Mouse (Mus musculus) activated CD4-positive, CD25-positive, alpha-beta regulatory T cell, adult 4 months (primary cell): Measurements from ENCODE around the gene Sp2. TPM values are rescaled to one million over a fixed set of nuclear protein-coding genes. Genes with fewer than 3 reads are reported as not detected.

Experiments
- ATAC-seq: one replicate; pipeline ENCODE4 v1.8.0; 2017
- polyA plus RNA-seq, 2 experiments: library from polyadenylated mRNA; unstranded; fragments of 100-300 nt; shearing (Covaris generic); gene quantifications; one replicate each; pipeline ENCODE4 v1.2.1; 2017

The Sp2 gene
- polyA plus RNA-seq, 2 experiments from 2014 or later: 22.5 to 26.6 TPM

DNA sequence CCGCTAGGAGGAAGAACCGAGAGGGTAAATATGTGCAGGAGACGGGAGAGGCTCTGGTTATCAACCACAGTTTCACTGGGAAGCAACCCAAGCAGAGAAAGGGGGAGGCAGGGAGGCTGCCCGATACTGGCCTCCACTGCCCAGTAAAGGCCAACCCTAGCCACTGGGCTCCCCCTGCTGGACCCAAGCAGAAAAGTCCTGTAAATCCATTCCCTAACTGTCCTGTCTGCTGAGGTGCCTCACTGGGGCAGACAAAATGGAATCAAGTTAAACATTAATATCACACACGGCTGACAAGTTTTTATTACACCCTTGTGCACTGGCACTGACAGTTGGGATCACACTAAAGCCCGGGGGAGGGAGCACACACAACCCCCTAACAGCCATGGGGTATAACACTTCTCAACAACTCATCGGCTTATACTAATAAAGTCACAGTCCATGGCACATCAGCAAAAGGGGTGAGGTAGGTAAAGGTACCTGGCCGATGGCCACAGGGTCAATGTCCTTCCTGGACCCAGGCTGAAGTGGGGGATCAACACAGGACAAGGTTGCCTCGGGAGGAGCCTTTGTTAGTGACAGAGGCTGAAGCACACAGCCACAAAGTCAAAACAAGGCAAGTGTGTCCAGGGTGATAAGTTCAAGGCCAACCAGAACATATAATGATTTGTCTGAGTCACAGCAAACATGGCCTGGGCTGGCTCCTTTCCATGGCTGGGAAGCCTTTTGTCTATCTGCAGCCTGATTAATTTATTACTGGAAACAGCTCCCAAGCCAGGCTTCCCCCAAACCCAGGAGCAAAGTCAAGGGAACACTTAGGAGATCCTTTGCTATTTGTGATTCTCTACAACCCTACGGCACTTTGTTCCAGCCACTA, 45.0 kb downstream of the Sp2 start:
- no peak for ATAC-seq

DNA sequence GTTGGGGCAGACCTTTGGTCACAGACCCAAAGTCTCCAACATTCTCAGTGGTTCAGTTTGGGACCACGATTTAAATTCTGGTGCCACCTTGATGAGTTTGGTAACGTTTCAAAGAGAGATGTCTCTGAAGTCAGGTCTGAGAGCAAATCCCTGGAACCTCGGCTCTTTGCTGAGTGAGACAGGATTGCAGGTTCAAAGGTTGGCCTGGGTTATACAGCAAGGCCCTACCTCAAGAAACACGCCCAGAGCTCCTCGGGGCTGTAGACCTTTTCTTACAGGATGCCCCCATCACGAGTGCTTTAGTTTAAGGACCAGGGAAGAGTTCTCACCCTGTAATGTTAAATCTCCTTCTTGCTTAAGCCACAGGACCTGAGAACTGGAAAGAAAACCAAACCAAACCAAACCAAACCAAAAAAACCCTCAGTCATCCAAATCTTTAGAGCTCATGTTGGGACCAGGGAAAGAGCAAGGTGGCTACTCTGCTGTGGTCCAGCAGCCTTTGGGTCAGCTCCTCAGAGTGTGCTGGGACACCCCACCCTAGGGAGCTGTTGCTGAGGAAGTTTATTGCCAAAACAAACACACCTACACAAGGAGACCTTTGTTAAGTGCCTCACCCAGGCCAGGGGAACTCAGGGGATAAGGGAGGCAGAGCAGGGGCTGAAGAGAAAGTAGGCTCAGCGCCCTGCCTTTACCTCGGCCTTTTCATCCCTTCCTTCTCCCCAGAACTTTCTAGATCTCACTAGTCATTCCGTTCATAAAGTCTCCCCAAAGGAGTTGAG, 46.7 kb downstream of the Sp2 start:
- ATAC-seq: no peak

DNA sequence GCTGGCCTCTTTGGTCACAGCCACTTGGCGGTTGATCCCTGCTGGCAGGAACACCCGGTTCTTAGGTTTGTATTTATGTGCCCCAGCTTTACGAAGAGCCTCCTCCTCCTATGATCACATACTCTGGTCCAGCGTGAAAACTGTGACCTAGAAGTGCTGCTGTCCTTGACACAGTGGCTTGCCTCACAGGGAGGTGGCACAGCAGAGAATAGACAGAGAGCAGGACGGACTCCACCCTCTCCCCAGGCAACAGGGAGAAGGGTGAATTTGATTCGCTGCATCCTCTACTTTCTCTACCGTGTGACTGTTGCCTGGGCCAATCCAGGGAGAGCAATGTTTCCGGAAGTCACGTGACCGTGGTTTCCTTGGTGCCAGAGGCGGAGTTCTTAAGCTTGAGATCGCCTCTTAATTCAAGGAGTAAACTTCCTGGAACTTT, 47.8 kb downstream of the Sp2 start:
- no peak for ATAC-seq

GRCm38 (mm10) chr11:96933562-96934276, 49.0 kb downstream of the Sp2 start:
- ATAC-seq: no peak

DNA sequence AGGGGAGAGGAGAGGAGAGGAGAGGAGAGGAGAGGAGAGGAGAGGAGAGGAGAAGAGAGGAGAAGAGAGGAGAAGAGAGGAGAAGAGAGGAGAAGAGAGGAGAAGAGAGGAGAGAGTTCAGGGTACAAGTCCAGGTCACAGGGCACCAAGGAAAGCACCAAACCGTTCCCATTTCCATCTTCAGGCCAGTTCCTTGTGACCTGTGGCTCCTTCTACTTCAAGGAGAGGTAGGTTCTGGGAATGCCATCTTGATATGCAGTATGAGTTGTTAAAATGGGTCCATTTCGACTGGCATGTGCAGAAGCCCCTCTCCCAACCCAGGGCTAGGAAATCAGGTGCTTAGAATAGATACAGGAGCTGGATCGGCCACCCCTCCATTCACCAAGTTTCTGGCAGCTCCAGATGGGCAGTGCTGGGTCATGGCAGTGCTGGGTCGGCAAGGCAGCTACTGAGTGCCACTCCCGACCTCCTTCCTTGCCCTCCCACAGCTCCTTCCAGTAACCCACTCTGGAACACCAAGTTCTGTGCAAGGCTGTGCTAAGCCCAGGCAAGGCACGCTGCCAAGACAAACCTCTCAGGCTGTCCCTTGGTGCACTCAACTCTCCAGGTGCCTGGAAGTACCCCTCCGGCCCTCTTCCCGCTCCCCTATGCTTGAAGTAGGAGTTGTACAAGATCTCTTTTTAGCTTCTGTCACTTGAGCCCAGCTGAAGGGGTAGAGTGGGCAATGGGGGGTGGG, 51.3 kb downstream of the Sp2 start:
- ATAC-seq: no peak

- ATAC-seq: no peak
Measured at GRCm38 (mm10) chr11:96929766-96930331, 52.9 kb downstream of the Sp2 start.

DNA sequence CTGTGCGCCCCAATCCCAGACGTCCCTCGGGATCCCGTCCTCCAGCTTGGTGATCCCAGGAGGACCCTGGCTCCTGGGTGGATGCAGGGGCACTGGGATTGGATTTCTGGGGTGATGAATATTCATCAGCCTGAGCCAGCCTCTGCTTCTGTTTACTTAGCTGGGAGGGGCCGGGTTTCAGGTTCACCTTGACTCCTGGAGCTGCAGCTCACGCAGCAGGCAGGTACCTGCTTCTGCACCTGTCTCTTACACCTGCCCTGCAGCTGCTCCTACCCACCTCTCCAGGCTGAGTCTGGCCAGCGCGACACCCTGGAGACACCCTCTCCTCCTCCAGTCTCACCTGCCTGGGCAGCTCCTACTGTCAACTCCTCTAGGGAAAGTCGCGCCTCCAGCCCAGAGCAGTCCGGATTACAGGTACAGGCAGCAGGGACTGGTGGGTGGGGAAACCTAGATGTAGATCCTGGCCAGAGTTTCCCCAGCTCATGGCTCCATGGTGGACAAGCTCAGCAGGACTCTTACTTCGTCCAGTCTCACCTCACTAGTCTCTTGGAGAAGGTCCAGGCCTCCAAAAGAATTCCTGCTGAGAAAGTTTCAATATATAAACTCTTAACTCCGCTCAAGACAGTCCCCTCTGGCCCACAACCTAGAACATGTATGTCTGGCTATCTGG, 53.5 kb downstream of the Sp2 start:
- no peak for ATAC-seq

DNA sequence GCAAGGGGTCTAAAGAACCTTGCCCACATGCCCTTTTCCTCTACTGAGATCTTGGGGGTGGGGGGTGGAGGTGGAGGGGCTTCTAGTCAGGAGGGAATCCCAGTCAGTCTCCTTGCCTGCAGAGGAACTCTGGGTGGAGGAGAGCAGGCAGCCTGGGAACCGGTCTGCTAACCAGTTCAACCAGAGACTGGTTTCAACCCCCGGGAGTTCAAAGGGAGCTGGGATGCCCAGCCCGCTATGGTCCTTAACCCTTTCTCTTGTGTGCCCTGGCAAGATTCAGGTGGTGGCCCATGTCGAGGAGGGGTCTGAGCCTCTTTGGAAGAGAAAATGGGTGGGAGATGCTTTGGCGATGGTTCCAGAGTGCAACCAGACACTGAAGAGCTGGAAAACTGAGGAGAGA, 54.1 kb downstream of the Sp2 start:
- ATAC-seq: no peak

GRCm38 (mm10) chr11:96928088-96928487, 54.7 kb downstream of the Sp2 start, which contains the start of gene Prr15l:
Gene Prr15l (plus strand): TSS chr11:96928104.
- no peak for ATAC-seq

- no peak for ATAC-seq
Measured at GRCm38 (mm10) chr11:96926587-96926986, 56.2 kb downstream of the Sp2 start.

GRCm38 (mm10) chr11:96925469-96926148, 57.1 kb downstream of the Sp2 start:
- ATAC-seq: no peak

GRCm38 (mm10) chr11:96924861-96925260, 57.9 kb downstream of the Sp2 start:
- ATAC-seq: no peak

DNA sequence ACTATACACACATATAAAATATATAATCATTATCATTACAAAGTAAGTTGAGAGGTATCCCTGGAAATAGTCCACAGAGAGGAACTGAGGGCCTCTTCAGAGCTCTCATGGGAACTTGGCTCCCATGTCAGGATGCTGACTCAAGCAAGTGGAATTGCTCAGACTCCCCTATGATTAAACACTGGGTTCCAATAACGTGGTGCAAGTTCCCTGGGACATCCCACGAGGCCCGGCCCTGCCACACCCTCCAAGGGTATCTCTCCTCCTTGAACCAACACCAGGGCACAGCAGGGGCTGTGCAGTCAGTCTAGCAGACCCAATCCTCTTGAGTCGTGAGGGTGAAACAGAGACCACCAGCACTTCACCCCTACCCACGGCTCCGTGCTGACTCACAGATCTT, 63.8 kb downstream of the Sp2 start:
- ATAC-seq: no peak

DNA sequence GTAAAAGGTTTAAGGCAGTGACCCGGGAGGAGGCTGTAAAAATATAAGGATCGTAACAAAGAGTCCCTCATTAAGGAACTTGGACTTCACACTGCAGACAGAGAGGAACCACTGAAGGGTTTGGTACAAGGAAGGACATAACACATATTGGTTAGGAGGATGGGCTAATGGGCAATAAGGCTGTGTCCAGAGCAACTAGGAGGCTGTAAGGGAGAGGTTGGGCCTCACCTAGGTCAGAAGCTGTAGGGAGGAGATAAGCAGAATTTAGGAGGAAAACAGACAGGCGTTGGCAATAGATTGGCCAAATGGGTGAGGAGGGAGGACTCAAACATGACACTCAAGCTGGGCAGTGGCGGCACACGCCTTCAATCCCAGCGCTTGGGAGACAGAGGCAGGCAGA, 65.3 kb downstream of the Sp2 start:
- no peak for ATAC-seq

DNA sequence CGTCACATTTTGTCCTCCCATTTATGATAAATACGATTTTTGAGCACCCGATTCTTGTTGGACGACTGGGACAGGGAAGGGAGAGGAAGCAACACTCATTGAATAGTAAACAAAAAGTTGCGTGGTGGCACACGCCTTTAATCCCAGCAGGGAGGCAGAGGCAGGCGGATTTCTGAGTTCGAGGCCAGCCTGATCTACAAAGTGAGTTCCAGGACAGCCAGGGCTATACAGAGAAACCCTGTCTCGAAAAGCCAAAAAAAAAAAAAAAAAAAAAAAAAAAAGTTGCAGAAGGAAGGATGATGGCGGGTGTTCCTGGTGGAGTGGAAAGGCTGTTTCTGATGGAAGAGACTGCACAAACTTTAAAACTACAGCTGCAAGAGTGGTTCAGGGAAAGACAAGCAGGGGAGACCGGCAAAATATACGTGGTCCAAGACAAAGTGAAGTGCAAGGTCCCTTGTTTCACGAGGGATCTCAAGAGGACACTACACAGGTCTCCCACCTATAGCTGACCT, 65.8 kb downstream of the Sp2 start:
- ATAC-seq: no peak

- ATAC-seq: peak; percentile 97
Measured at GRCm38 (mm10) chr11:96916044-96916884, 66.5 kb downstream of the Sp2 start, which contains the start of gene Cdk5rap3. Gene Cdk5rap3 (minus strand): TSS chr11:96916496.

DNA sequence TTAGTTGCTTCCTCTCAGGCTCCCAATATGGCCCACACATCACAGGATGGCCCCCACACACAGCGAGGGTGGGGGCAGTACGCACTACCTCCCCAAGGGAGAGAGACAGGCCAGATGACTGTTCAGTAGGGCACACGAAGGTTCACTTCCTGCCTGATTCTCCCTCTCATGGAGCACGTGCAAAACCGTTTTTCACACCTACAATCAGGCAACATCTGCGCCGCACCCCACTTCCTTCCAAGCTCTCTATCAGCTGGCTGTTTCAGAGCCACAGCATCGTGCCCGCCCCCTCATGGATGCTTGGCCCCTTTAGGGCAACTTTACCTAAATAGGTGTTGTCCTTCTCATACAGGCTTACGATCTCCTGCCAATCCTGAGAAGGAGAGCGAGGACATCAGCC, 70.1 kb downstream of the Sp2 start:
- peak; percentile 18 for ATAC-seq

DNA sequence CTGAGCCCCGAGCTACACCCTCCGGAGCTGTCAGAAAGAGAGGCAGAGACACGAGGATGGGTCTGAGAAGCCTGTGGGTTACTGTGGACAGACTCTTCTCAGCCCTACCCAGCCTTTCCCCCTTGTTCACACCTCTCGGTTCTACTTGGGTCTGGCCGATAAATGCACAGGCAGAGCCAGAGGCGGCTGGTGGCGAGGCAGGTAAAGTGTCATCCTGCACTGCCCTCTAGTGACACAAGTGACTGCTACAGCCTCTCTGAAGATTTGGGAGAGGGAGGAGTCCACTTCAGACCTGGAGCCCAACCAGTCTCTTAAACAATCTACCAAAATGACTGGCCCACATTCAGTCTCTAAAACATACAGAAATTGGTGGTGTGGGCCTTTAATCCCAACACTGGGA, 72.8 kb downstream of the Sp2 start:
- ATAC-seq: peak; percentile 68

GRCm38 (mm10) chr11:96908594-96908993, 74.2 kb downstream of the Sp2 start:
- ATAC-seq: no peak
